Mouse (Mus musculus) right cerebral cortex, postnatal 4 days (tissue): ENCODE results near the gene Kat2b.
"Not testable (repeated sequence)": the region's sequence is repeated elsewhere in the genome, so short reads cannot be mapped to it uniquely, and the experiment has no call there.

Experiments used
- DNase-seq: peaks from one replicate; pipeline ENCODE4 v3.0.0-alpha.2; 2022

The Kat2b gene

GRCm38 (mm10) chr17:53603236-53603635, 36.6 kb downstream of the Kat2b start:
- not testable (repeated sequence) for DNase-seq

- DNase-seq = not testable (repeated sequence)
Measured at GRCm38 (mm10) chr17:53606082-53606481, 39.4 kb downstream of the Kat2b start.

- not testable (repeated sequence) for DNase-seq
Measured at GRCm38 (mm10) chr17:53608924-53609323, 42.3 kb downstream of the Kat2b start.

GRCm38 (mm10) chr17:53617295-53617957, 50.8 kb downstream of the Kat2b start:
- no peak for DNase-seq

DNA sequence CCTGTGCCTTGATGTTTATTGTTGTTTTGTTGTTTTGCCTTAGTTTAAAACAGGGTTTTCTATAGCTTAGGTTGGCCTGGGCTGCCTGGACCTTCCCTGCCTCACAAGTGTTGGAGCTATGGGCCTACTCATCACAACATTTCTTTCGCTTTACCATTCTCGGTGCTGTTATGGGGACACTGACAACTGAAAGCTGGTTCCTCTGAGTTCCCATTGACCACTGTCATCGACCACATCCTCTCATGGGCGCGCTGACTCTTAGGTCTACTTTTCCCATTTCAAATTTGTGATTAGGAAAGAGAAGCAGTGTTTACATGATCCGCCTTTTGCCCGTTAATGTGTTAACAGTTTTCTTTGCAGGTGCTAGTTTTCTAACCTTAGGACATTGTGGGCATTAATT, 51.7 kb downstream of the Kat2b start:
- no peak for DNase-seq

- no peak for DNase-seq
Measured at GRCm38 (mm10) chr17:53619391-53619790, 52.7 kb downstream of the Kat2b start.

GRCm38 (mm10) chr17:53620611-53621010, 54.0 kb downstream of the Kat2b start:
- no peak for DNase-seq

DNA sequence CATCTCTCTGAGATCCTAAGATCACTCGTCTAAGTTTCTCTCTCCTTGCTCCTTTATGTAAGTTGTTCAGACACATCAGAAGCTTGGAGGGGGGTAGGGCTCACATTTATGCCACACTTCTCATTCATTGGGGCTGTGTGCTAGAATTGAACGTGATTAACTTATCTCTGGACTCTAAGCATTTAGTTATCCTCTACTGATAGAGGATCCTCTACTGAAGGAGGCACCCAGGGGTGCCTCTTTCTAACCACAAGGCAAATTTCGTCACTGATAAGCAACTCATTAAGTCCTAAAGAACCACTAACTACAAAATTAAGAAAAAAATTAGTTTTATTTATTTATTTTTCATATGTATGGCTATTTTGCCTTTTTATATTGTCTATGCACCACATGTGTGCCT, 55.5 kb downstream of the Kat2b start:
- DNase-seq = no peak

GRCm38 (mm10) chr17:53623762-53624161, 57.1 kb downstream of the Kat2b start:
- no peak for DNase-seq

DNA sequence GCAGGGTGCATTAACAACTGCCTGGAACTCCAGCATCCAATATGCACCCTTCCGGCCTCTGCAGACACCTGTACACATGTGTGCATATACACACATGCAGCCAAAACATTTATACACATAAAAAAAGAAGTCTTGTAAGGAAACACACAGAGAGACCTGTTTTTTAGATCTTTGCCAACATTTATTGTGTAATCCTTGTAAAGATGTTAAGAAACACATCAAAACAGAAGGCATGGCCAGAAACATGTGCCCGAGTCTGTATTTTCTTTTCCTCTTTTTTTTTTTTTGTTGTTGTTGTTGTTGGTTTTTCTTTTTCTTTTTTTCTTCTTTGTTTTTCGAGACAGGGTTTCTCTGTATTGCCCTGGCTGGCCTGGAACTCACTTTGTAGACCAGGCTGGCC, 59.5 kb downstream of the Kat2b start:
- no peak for DNase-seq

DNA sequence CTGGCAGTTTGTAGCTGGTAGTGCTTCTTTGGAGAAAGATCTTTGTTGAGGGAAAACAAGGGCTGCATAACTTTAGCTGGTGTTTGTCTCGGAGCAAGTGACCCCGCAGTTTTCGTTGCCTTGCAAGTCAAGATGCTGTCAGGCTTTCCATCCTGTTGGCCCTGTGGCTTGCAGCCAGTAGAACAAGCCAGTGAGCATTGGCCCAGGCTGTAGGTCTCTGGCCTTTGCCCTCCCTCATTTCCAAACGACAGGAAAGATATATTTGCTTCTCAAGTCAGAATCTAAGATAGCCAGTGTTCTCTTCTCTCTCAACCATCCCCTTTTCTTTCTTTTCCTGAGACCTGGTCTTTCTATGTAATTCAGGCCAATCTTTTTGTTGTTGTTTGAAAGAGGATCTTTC, 60.8 kb downstream of the Kat2b start:
- no peak for DNase-seq

- DNase-seq = no peak
Measured at GRCm38 (mm10) chr17:53628131-53628530, 61.5 kb downstream of the Kat2b start.

GRCm38 (mm10) chr17:53631344-53631743, 64.7 kb downstream of the Kat2b start:
- no peak for DNase-seq

DNA sequence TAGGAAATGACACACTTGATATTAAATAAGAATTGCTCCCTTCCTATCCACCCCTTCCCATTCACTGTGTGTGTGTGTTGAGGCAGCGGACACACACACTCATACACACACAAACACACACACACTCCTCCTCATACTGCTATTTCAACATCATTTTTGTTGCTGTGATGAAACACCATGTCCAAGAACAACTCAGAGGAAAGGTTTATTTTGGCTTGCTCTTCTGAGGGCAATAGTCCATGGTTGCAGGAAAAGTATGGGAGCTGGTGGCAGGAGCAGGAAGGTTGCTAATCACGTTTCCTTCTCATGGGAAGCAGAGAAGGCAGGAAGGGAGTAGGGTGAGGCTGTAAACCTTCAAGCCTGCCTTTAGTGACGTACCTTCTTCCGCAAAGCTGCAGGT, 76.7 kb downstream of the Kat2b start:
- DNase-seq = no peak

- no peak for DNase-seq
Measured at GRCm38 (mm10) chr17:53650251-53650661, 83.6 kb downstream of the Kat2b start.

DNA sequence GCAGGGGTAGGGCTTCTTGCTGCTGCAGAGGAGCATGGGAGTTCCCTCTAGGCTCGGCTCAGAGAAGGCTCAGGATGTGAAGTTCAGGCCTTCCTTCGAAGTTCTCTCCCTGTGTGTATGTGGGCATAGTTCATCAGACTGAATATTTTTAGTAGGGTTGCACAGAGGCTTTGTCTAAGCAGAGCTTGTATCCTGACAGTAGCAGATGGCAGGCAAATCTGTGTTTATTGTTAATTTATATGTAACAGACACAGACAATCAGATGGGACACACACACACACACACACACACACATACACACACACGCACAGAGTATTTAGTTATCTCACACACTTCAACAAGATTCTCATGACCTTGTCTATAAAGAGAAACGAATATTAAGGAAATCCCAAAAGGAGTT, 87.9 kb downstream of the Kat2b start:
- DNase-seq = no peak

- DNase-seq = no peak
Measured at GRCm38 (mm10) chr17:53655081-53655480, 88.4 kb downstream of the Kat2b start.

- DNase-seq = no peak
Measured at GRCm38 (mm10) chr17:53655959-53656358, 89.3 kb downstream of the Kat2b start.

DNA sequence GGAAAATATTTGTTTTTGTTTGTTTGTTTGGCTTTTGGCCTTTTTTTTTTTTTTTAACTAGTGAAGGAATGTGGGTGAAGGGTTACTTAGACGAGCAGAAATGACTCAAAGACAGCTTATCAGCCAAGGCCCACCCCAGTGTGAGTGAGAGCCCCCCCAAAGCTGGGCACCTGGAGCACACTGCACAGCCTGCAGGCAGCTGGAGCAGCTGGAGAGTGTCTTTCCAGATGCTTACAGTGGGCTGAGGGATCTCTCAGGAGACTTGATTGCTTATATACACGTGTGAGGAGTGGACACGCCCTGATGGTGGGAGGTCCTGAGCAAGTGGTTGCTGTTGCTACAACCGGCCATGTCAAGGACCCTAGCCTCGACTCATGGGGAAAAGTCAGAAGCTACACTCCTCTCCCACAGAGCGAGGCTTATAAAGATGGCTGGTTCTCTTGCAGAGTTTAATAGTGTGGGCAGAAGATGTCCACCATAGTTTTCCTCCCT, 89.8 kb downstream of the Kat2b start:
- no peak for DNase-seq

- DNase-seq = not testable (repeated sequence)
Measured at GRCm38 (mm10) chr17:53657391-53657790, 90.7 kb downstream of the Kat2b start.

DNA sequence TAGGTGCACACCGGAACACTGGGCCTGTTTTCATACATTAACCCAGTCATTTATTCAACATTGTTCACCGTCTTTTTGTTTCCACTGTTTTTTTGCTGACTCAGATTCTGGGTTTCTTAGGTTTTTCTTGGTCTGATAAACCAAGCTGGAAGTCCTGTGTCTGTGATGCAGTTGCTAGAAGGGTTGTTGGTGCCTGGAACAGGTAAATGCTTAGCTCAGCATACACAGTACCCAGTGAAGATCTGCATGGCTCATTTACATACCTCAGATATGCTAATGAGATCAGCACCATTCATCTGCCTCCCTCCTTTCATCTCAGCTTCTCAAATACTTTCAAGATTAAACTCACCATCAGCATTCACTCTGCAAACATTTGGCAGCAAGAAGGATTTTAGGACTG, 92.0 kb downstream of the Kat2b start:
- no peak for DNase-seq

DNA sequence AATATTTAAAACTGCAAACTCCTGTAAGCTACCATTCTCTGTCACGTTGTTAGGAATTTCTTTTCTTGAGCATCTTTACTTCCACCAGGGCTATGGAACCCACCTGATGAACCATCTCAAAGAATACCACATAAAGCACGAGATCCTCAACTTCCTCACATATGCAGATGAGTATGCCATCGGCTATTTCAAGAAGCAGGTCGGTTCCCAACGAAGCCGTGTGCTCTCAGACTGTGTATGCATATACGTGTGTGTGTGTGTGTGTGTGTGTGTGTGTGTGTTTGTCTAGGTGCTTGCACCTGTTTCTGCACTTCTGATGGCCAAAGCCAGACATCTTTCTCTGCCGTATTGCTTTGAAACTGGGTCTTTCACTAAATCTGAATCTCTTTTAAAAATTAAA, 92.6 kb downstream of the Kat2b start:
- no peak for DNase-seq

GRCm38 (mm10) chr17:53659738-53660137, 93.1 kb downstream of the Kat2b start:
- DNase-seq = peak; percentile 57

DNA sequence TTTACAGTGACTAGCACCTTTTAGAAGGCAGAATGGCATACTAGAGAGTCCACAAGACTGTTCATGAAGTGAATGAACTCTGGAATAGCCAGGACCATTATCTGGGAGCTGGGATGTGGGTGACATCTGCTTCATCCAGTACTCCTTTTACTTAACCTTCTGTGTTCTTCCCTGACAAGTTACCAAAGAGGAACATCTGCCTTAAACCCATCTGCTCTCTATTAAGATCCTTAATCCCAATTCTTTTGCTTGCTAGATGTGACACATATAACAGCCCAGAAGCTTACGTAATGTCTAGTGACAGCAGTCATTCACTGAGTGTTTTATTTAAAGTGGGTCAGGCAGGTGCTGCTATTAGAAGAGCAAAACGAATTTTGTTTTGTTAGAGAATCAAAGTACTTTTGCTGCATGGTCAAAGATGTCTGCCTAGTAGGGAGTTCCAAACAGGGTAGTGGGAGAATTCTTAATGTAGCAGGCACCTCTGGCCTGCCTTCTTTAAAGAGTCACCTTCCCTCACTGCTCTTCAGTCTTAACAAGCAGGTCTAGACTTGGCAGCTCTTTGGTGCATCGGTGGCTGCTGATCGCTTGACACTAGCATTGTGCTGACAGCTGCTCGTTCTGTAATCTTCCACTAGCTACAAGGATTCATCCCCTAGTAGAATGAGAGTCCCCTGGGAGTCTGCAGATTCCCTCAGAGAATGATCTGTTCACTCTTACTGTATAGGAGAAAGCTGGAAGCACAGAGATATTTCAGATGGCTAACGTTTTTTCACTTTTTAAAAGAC, 94.6 kb downstream of the Kat2b start:
- no peak for DNase-seq
